Mouse (Mus musculus): ENCODE results near the gene Stk25.
A peak's percentile ranks its signal among the peaks of the same experiment; 100 is the strongest.
"Not testable (repeated sequence)": the region's sequence is repeated elsewhere in the genome, so short reads cannot be mapped to it uniquely, and the experiment has no call there.

Stk25 gene

DNA sequence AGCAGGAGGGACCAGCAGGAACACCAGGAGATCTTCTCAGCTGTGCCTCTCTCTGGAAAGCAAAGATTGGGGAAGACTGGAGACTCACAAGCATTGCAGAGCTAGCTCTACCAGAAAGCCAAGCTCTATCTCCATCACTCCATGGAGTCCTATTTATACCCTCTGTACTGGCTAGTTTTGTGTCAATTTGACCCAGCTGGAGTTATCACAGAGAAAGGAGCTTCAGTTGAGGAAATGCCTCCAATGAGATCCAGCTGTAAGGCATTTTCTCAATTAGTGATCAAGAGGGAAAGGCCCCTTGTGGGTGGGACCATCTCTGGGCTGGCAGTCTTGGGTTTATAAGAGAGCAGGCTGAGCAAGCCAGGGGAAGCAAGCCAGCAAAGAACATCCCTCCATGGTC, at the start of gene Stk25:
Gene Stk25 (minus strand): TSS at position 101 of the 400 bp plus-strand sequence.
- DNase-seq: not testable (repeated sequence)

- no peak for DNase-seq
Observed at GRCm38 (mm10) chr1:93705389-93705788, 46.9 kb upstream of the Stk25 start.

DNA sequence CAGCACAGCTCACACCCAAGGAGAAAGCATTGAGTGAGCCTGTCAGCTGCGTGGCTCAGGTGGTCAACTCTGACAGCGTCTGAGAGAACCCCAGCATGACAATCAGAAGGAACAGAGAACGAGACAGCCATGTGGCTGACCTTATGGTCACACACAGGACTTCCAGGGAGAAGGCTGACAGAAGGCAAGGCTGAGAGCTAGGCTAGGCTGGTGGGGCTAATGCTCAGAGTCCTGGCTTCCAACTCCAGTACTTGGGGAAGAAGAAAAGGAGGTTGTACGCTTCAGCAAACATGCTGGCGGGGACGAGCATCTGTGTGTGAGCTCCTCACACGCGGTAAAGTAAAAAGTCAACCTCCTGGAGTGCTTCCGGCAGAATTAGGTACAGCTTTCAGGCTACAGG, 45.9 kb upstream of the Stk25 start:
- DNase-seq: no peak

DNA sequence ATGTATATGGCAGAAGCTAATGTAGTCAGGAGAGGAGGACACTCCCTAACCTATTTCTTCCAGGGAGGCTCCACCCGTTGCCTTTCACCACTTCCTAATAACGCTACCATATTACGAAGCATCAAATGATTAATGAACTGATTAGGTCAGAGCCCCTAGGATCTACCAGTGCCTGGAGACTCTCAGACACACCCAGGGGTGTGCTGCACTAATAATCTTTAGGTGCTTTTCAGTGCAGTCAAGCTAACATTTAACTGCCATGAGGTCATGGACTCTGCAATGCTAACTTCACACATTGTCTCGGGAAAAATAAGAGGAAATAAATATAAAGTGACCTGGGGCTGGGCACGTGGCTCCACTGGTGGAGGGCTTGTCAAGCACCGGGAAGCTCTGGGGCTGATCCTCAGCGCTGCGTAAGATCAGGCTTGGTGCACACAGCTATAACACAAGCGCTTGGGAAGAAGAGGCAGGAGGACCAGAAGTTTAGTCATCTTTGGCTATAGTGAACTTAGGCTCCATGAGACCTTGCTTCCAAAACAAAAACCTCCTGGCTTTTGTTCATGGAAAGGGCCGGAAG, 45.1 kb upstream of the Stk25 start:
- DNase-seq: no peak

- DNase-seq: no peak
Observed at GRCm38 (mm10) chr1:93702106-93702505, 43.6 kb upstream of the Stk25 start.

DNA sequence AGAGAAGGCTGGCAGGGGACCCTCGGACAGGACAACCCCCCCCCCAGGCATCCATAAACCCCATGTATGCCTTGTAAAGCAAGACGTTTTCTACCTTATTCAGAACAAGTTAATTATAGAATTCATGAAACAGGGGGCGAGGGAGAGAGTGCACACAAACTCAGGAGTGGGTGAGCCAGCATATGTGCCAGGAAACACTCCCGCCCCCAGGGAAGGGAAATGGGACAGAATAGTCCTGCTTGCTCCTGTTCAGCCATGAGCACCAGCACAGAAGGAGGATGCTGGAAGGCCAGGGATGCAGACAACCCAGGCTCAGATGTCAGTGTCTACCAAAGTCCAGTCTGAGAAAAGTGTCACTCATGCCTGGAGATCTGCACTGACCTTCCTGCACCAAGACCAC, 40.7 kb upstream of the Stk25 start:
- DNase-seq: peak; percentile 61

DNA sequence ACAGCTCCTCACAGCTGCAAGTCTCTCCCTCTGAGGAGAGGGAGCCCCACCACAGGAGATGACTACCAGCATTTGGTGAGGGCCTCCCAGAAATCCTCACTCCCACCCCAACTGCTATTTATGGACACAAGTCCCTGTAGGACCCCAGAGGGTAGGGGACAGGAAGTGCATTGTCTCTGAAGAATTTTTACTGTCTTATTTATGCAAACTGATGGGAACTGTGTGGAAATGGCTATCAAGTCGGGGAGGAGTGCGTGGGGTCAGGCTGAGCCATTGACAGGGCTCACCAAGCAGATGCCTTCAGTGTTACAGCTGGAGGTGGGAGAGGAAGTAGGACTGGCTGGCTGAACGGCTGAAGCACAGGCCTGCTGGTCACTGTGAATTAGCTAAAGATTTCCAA, 38.9 kb upstream of the Stk25 start:
- DNase-seq: no peak

GRCm38 (mm10) chr1:93694966-93695365, 36.5 kb upstream of the Stk25 start:
- no peak for DNase-seq

- no peak for DNase-seq
Observed at GRCm38 (mm10) chr1:93693943-93694342, 35.5 kb upstream of the Stk25 start.

- DNase-seq: no peak
Observed at GRCm38 (mm10) chr1:93693502-93693901, 35.0 kb upstream of the Stk25 start.

GRCm38 (mm10) chr1:93692773-93693172, 34.3 kb upstream of the Stk25 start:
- no peak for DNase-seq

DNA sequence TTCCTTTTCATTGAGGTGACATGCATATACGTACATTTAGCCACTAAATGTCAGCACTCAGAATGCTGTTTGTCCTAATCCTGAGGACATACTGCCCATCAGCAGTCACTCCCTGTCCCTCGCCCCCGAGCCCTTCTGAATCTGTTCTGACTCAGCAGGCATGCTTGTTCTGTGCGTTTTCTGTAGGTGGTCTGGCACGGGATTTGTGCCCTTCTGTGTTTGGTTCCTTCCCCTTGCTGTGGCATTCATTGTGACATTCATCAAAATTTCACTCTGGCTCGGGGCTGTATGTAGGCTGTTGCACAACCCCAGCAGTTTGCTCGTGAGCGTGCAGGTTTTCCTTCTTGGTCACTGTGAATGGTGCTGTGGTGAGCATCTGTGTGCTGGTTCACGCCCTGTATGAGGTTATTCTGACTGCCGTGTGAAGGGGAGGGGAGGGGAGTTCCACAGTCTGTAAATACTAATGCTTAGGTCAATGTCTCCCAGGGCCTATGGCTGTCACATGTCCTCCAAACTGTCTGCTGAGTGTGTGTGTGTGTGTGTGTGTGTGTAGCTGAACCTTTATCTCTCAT, 33.4 kb upstream of the Stk25 start:
- DNase-seq: peak; percentile 29

- no peak for DNase-seq
Observed at GRCm38 (mm10) chr1:93691106-93691505, 32.6 kb upstream of the Stk25 start.

DNA sequence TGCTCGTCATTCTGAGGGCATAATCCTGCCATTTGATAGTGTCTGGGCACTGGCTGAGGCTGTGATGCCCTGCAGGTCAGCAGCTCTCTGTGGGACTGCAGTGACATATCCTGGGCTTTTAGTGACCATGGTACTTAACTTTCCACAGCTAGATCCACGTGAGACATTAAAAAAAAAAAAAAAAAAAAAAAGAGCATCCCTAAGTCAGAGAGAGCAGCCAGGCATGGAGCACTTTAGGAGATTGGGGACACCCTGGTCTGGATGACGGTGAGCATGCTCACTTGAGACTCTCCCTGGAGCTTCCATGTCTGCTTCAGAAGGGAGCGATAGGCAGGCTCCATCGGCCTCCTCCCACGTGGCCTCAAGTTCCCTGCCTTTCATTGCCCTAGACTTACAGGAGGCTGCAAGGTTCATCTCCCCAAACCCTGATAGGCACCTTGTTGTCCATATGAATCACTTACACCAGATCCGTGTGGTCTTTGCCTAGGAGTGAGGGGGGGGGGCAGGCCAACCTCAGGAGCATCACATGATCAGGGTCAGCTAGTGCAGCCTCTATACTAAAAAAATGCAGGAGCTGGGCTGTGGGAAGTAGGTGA, 31.5 kb upstream of the Stk25 start:
- no peak for DNase-seq

- no peak for DNase-seq
Observed at GRCm38 (mm10) chr1:93688154-93688553, 29.7 kb upstream of the Stk25 start.

- no peak for DNase-seq
Observed at GRCm38 (mm10) chr1:93686961-93687320, 28.5 kb upstream of the Stk25 start.

- DNase-seq: peak; percentile 62
Observed at GRCm38 (mm10) chr1:93686245-93686960, 27.9 kb upstream of the Stk25 start.

- DNase-seq: peak; percentile 28
Observed at GRCm38 (mm10) chr1:93685401-93686244, 27.2 kb upstream of the Stk25 start, which contains the start of gene Bok. Bok (plus strand) TSS chr1:93685660.

- no peak for DNase-seq
Observed at GRCm38 (mm10) chr1:93679889-93680568, 21.6 kb upstream of the Stk25 start.

- no peak for DNase-seq
Observed at GRCm38 (mm10) chr1:93678386-93678785, 19.9 kb upstream of the Stk25 start.

GRCm38 (mm10) chr1:93672682-93673081, 14.2 kb upstream of the Stk25 start:
- DNase-seq: no peak

DNA sequence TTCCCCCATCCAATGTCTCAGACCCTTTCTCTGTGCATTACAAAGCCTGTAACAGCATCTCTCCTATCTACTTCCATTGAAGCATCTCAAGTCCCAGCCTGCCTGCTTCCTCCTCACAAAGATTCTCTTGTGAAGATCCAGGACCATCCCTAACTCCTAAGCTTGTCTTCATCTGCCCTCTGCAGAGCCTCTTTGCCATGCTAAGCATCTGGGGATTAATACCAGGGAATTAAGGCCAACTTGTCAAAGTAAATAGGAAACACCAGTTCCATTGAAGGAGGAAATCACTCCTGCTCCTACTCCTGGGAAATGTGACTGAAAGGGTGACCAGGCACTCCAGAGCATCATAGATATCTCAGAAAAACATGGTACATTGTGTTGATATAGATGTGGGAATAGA, 11.5 kb upstream of the Stk25 start:
- no peak for DNase-seq

Measured in right cerebral cortex, postnatal 25 days (tissue).